Mouse (Mus musculus): ENCODE data around the gene Tcf12. TPM values are rescaled to one million over a fixed set of nuclear protein-coding genes. Genes with fewer than 3 reads are reported as not detected.
A peak's percentile ranks its signal among the peaks of the same experiment; 100 is the strongest.

The Tcf12 gene
- polyA plus RNA-seq, 1 experiment from 2014 or later = 9.9 TPM

GRCm38 (mm10) chr9:72125442-72125841 is 13.8 kb upstream of the Tcf12 start:
- Histone ChIP-seq H3K27ac (no peak overlapping the region), H3K4me2 (no peak overlapping the region), H3K9me3 (replicated peaks) (no peaks in the 10 kb centered on the region), H3K9ac (no peak overlapping the region), H3K4me1 (replicated peaks) (no peaks in the 10 kb centered on the region), H3K36me3 (no peaks in the 10 kb centered on the region), H3K4me3 (replicated peaks) (no peak overlapping the region), H3K27me3 (0 out of 2 replicates have a peak, but pooled peaks cover 5% of the 10 kb centered on the region)
- 72% methylated on average over 1 of the region's 1 CpGs for WGBS (ENCODE audit: insufficient replicate concordance)
- DNase-seq (no peak), ATAC-seq (ENCODE audit: low read depth) (no peak)

GRCm38 (mm10) chr9:72118490-72118889 is 6.8 kb upstream of the Tcf12 start:
- Histone ChIP-seq H3K9ac (no peak overlapping the region), H3K9me3 (replicated peaks) (no peaks in the 10 kb centered on the region), H3K27me3 (no peaks in the 10 kb centered on the region), H3K4me3 (replicated peaks) (no peak overlapping the region), H3K27ac (no peak overlapping the region), H3K4me2 (no peak overlapping the region), H3K4me1 (replicated peaks) (no peaks in the 10 kb centered on the region), H3K36me3 (no peaks in the 10 kb centered on the region)
- DNase-seq (no peak), ATAC-seq (ENCODE audit: low read depth) (no peak)

GRCm38 (mm10) chr9:72111004-72111621 is 558 bp downstream of the Tcf12 start:
- 0 out of 2 replicates have a peak, but pooled peaks cover 2% of the 10 kb centered on the region for H3K36me3 ChIP-seq
- H3K9ac ChIP-seq = peak overlapping the region; percentile 98
- WGBS (ENCODE audit: insufficient replicate concordance) = 0% methylated on average over 88 of the region's 90 CpGs
- H3K9me3 ChIP-seq (replicated peaks) = no peaks in the 10 kb centered on the region
- H3K27me3 ChIP-seq = no peaks in the 10 kb centered on the region
- peak overlapping the region; percentile 97 for H3K4me2 ChIP-seq
- ATAC-seq (ENCODE audit: low read depth) (peak; percentile 81), DNase-seq (peak; percentile 45)
- peaks cover 19% of the 10 kb centered on the region for H3K4me1 ChIP-seq (replicated peaks)
- H3K27ac ChIP-seq = peak overlapping the region; percentile 83
- peak overlapping the region; percentile 97 for H3K4me3 ChIP-seq (replicated peaks)

GRCm38 (mm10) chr9:72110627-72111003 is 1.1 kb downstream of the Tcf12 start:
- peak overlapping the region; percentile 83 for H3K27ac ChIP-seq
- 1% methylated on average over 21 of the region's 23 CpGs for WGBS (ENCODE audit: insufficient replicate concordance)
- peak overlapping the region; percentile 98 for H3K9ac ChIP-seq
- H3K36me3 ChIP-seq = 0 out of 2 replicates have a peak, but pooled peaks cover 2% of the 10 kb centered on the region
- peak; percentile 51 for ATAC-seq (ENCODE audit: low read depth)
- DNase-seq = peak; percentile 27
- no peaks in the 10 kb centered on the region for H3K9me3 ChIP-seq (replicated peaks)
- peak overlapping the region; percentile 97 for H3K4me2 ChIP-seq
- peaks cover 19% of the 10 kb centered on the region for H3K4me1 ChIP-seq (replicated peaks)
- H3K4me3 ChIP-seq (replicated peaks) = peak overlapping the region; percentile 97
- no peaks in the 10 kb centered on the region for H3K27me3 ChIP-seq

- no peak overlapping the region for H3K4me3 ChIP-seq (replicated peaks)
- peaks cover 11% of the 10 kb centered on the region for H3K4me1 ChIP-seq (replicated peaks)
- H3K27ac ChIP-seq = no peak overlapping the region
- 87% methylated on average over 1 of the region's 1 CpGs for WGBS (ENCODE audit: insufficient replicate concordance)
- peaks cover 9% of the 10 kb centered on the region; the same call in 1 of the 2 replicates for H3K36me3 ChIP-seq
- no peaks in the 10 kb centered on the region for H3K27me3 ChIP-seq
- no peak overlapping the region for H3K4me2 ChIP-seq
- DNase-seq (no peak), ATAC-seq (ENCODE audit: low read depth) (no peak)
- H3K9ac ChIP-seq = no peak overlapping the region
- H3K9me3 ChIP-seq (replicated peaks) = no peaks in the 10 kb centered on the region
Measured at GRCm38 (mm10) chr9:72103471-72103870, 8.2 kb downstream of the Tcf12 start.

GRCm38 (mm10) chr9:72099945-72100685 is 11.6 kb downstream of the Tcf12 start:
- no peak overlapping the region for H3K4me2 ChIP-seq
- no peak overlapping the region for H3K4me3 ChIP-seq (replicated peaks)
- peaks cover 6% of the 10 kb centered on the region; the same call in 1 of the 2 replicates for H3K36me3 ChIP-seq
- H3K27ac ChIP-seq = no peak overlapping the region
- H3K4me1 ChIP-seq (replicated peaks) = peaks cover 15% of the 10 kb centered on the region
- H3K27me3 ChIP-seq = no peaks in the 10 kb centered on the region
- ATAC-seq (ENCODE audit: low read depth) (no peak), DNase-seq (no peak)
- H3K9me3 ChIP-seq (replicated peaks) = no peaks in the 10 kb centered on the region
- 75% methylated on average over 7 of the region's 7 CpGs for WGBS (ENCODE audit: insufficient replicate concordance)
- no peak overlapping the region for H3K9ac ChIP-seq

GRCm38 (mm10) chr9:72098056-72098455 is 13.6 kb downstream of the Tcf12 start:
- DNase-seq (no peak), ATAC-seq (ENCODE audit: low read depth) (no peak)
- Histone ChIP-seq H3K4me3 (replicated peaks) (no peak overlapping the region), H3K4me1 (replicated peaks) (peaks cover 18% of the 10 kb centered on the region), H3K27ac (no peak overlapping the region), H3K27me3 (no peaks in the 10 kb centered on the region), H3K36me3 (peaks cover 6% of the 10 kb centered on the region; the same call in 1 of the 2 replicates), H3K9me3 (replicated peaks) (no peaks in the 10 kb centered on the region), H3K4me2 (no peak overlapping the region), H3K9ac (no peak overlapping the region)
- WGBS (ENCODE audit: insufficient replicate concordance) = 62% methylated on average over 2 of the region's 2 CpGs

- H3K27ac ChIP-seq = no peak overlapping the region
- WGBS (ENCODE audit: insufficient replicate concordance) = 55% methylated on average over 2 of the region's 2 CpGs
Measured at GRCm38 (mm10) chr9:72097083-72097482, 14.6 kb downstream of the Tcf12 start.

GRCm38 (mm10) chr9:72094675-72095074 is 17.0 kb downstream of the Tcf12 start:
- WGBS (ENCODE audit: insufficient replicate concordance) = 71% methylated on average over 5 of the region's 5 CpGs
- no peaks in the 10 kb centered on the region for H3K36me3 ChIP-seq

More at GRCm38 (mm10) chr9:72097083-72097482, 14.6 kb downstream of the Tcf12 start:
- DNase-seq = no peak
- Histone ChIP-seq H3K4me3 (replicated peaks) (no peak overlapping the region), H3K27me3 (no peaks in the 10 kb centered on the region), H3K9me3 (replicated peaks) (no peaks in the 10 kb centered on the region), H3K4me1 (replicated peaks) (peaks cover 25% of the 10 kb centered on the region), H3K36me3 (peaks cover 3% of the 10 kb centered on the region; the same call in 1 of the 2 replicates), H3K9ac (no peak overlapping the region), H3K4me2 (no peak overlapping the region)
- ATAC-seq (ENCODE audit: low read depth) = no peak

GRCm38 (mm10) chr9:72092191-72092590 is 19.5 kb downstream of the Tcf12 start:
- H3K4me1 ChIP-seq (replicated peaks) = peaks cover 24% of the 10 kb centered on the region
- H3K9ac ChIP-seq = no peak overlapping the region
- no peak overlapping the region for H3K27ac ChIP-seq
- no peak for DNase-seq
- no peak overlapping the region for H3K4me3 ChIP-seq (replicated peaks)
- H3K4me2 ChIP-seq = no peak overlapping the region
- WGBS (ENCODE audit: insufficient replicate concordance) = 74% methylated on average over 1 of the region's 1 CpGs
- ATAC-seq (ENCODE audit: low read depth) = no peak
- no peaks in the 10 kb centered on the region for H3K9me3 ChIP-seq (replicated peaks)
- no peaks in the 10 kb centered on the region for H3K36me3 ChIP-seq
- H3K27me3 ChIP-seq = no peaks in the 10 kb centered on the region

More at GRCm38 (mm10) chr9:72094675-72095074, 17.0 kb downstream of the Tcf12 start:
- Histone ChIP-seq H3K27ac (no peak overlapping the region), H3K4me2 (no peak overlapping the region), H3K4me1 (replicated peaks) (peaks cover 17% of the 10 kb centered on the region), H3K9ac (no peak overlapping the region), H3K9me3 (replicated peaks) (no peaks in the 10 kb centered on the region), H3K27me3 (no peaks in the 10 kb centered on the region), H3K4me3 (replicated peaks) (no peak overlapping the region)
- ATAC-seq (ENCODE audit: low read depth) = no peak
- no peak for DNase-seq

- Histone ChIP-seq H3K4me2 (no peak overlapping the region), H3K9me3 (replicated peaks) (no peaks in the 10 kb centered on the region), H3K4me3 (replicated peaks) (no peak overlapping the region), H3K27ac (no peak overlapping the region), H3K36me3 (no peaks in the 10 kb centered on the region), H3K9ac (no peak overlapping the region), H3K27me3 (no peaks in the 10 kb centered on the region), H3K4me1 (replicated peaks) (peaks cover 31% of the 10 kb centered on the region)
- ATAC-seq (ENCODE audit: low read depth) (no peak), DNase-seq (no peak)
- WGBS (ENCODE audit: insufficient replicate concordance) = 55% methylated on average over 3 of the region's 3 CpGs
Measured at GRCm38 (mm10) chr9:72088893-72089611, 22.6 kb downstream of the Tcf12 start.
